Mouse (Mus musculus) stomach, postnatal 0 days (tissue): Measurements from ENCODE around the gene Slc4a10. TPM values are rescaled to one million over a fixed set of nuclear protein-coding genes. Genes with fewer than 3 reads are reported as not detected.
A peak's percentile ranks its signal among the peaks of the same experiment; 100 is the strongest.

Experiments used
- ATAC-seq: fragments of 200-750 bp; cut with Nextera tagmentation; 2 replicates; pipeline ENCODE4 v1.8.0; 2017; ENCODE audit not compliant: low FRiP score, low TSS enrichment
- DNase-seq: peaks from one replicate; pipeline ENCODE4 v3.0.0-alpha.2; 2016; ENCODE audit warnings: low spot score
- H3K27ac ChIP-seq: fragments of 300-500 bp; sonication (generic); replicated peaks from 2 replicates; pipeline ENCODE4 v1.5.1; 2014; ENCODE audit warnings: mild to moderate bottlenecking, control low read depth
- H3K27me3 ChIP-seq: fragments of 300-500 bp; sonication (generic); 2 replicates; pipeline ENCODE4 v1.6.1; 2014; ENCODE audit warnings: low read length; ENCODE audit not compliant: control insufficient read depth, insufficient read depth
- H3K36me3 ChIP-seq: fragments of 300-500 bp; sonication (generic); 2 replicates; pipeline ENCODE4 v1.6.1; 2014; ENCODE audit warnings: low read length, mixed read lengths; ENCODE audit not compliant: control insufficient read depth, insufficient read depth
- H3K4me1 ChIP-seq: fragments of 300-500 bp; sonication (generic); replicated peaks from 2 replicates; pipeline ENCODE4 v1.6.1; 2014; ENCODE audit warnings: antibody characterized with exemption; ENCODE audit not compliant: control insufficient read depth, insufficient read depth
- H3K4me2 ChIP-seq: fragments of 300-500 bp; sonication (generic); replicated peaks from 2 replicates; pipeline ENCODE4 v1.6.1; 2014; ENCODE audit warnings: low read depth, mild to moderate bottlenecking, control low read depth, moderate library complexity
- H3K4me3 ChIP-seq: fragments of 300-500 bp; sonication (generic); 2 replicates; pipeline ENCODE4 v1.5.1; 2014; ENCODE audit warnings: low read depth, low read length, control low read depth
- H3K9ac ChIP-seq: fragments of 300-500 bp; sonication (generic); 2 replicates; pipeline ENCODE4 v1.6.1; 2014; ENCODE audit warnings: mild to moderate bottlenecking, low read length, control low read depth, mixed read lengths
- H3K9me3 ChIP-seq: fragments of 300-500 bp; sonication (generic); 2 replicates; pipeline ENCODE4 v1.6.1; 2016; ENCODE audit warnings: low read length; ENCODE audit not compliant: control insufficient read depth
- CTCF ChIP-seq: IDR thresholded peaks from 2 replicates; pipeline ENCODE4 v1.5.1; 2016; ENCODE audit warnings: antibody characterized with exemption, low read depth, mild to moderate bottlenecking, moderate library complexity
- EP300 ChIP-seq: optimal IDR thresholded peaks from 2 replicates; pipeline ENCODE3; 2016; ENCODE audit warnings: antibody characterized with exemption
- WGBS: fragments of 180-500 bp; shearing (Covaris S2); extraction: QIAGEN DNeasy Blood & Tissue Kit; methylation state at CpG from one replicate; pipeline ENCODE4 v1.1.7; 2014; 5-methylcytosine and 5-hydroxymethylcytosine counted together
- polyA plus RNA-seq: library from polyadenylated mRNA; unstranded; fragments of >200 nt; fragmentation: Nextera tagmentation; extraction: Ambion mirVana; gene quantifications from 2 replicates; pipeline ENCODE4 v1.2.1, GENCODE M21; 2015

Slc4a10 gene
- polyA plus RNA-seq, 1 experiment from 2014 or later = 0.16 TPM

GRCm38 (mm10) chr2:62341734-62342128, 295.5 kb downstream of the Slc4a10 start:
- H3K4me2 ChIP-seq = no peak overlapping the region
- no peak for TF ChIP-seq EP300
- no peak for TF ChIP-seq CTCF
- no peaks in the 10 kb centered on the region for H3K4me1 ChIP-seq
- H3K9me3 ChIP-seq = no peaks in the 10 kb centered on the region
- no peak overlapping the region for H3K4me3 ChIP-seq
- WGBS = 66% methylated on average over 14 of the region's 14 CpGs
- no peak overlapping the region for H3K27ac ChIP-seq
- ATAC-seq (no peak), DNase-seq (no peak)
- H3K36me3 ChIP-seq = no peaks in the 10 kb centered on the region
- no peaks in the 10 kb centered on the region for H3K27me3 ChIP-seq
- H3K9ac ChIP-seq = no peak overlapping the region

- Histone ChIP-seq H3K9ac (no peak overlapping the region), H3K27ac (no peak overlapping the region), H3K36me3 (no peaks in the 10 kb centered on the region), H3K4me3 (no peak overlapping the region), H3K27me3 (no peaks in the 10 kb centered on the region), H3K4me1 (no peaks in the 10 kb centered on the region), H3K4me2 (no peak overlapping the region), H3K9me3 (no peaks in the 10 kb centered on the region)
- WGBS = 43% methylated on average over 6 of the region's 6 CpGs
- TF ChIP-seq EP300 (no peak), CTCF (no peak)
- no peak for DNase-seq
- ATAC-seq = no peak
Measured at GRCm38 (mm10) chr2:62344367-62344766, 298.1 kb downstream of the Slc4a10 start.

GRCm38 (mm10) chr2:62346771-62347170, 300.5 kb downstream of the Slc4a10 start:
- Histone ChIP-seq H3K9ac (no peak overlapping the region), H3K36me3 (no peaks in the 10 kb centered on the region), H3K4me2 (no peak overlapping the region), H3K9me3 (no peaks in the 10 kb centered on the region), H3K27ac (no peak overlapping the region), H3K4me3 (no peak overlapping the region), H3K27me3 (no peaks in the 10 kb centered on the region), H3K4me1 (no peaks in the 10 kb centered on the region)
- DNase-seq = no peak
- no peak for ATAC-seq
- WGBS = 25% methylated on average over 1 of the region's 1 CpGs
- TF ChIP-seq EP300 (no peak), CTCF (peak; percentile 62)

GRCm38 (mm10) chr2:62347762-62348161, 301.5 kb downstream of the Slc4a10 start:
- Histone ChIP-seq H3K27me3 (no peaks in the 10 kb centered on the region), H3K9ac (no peak overlapping the region), H3K9me3 (no peaks in the 10 kb centered on the region), H3K36me3 (no peaks in the 10 kb centered on the region), H3K4me1 (no peaks in the 10 kb centered on the region), H3K4me3 (no peak overlapping the region), H3K4me2 (no peak overlapping the region), H3K27ac (no peak overlapping the region)
- 91% methylated on average over 9 of the region's 9 CpGs for WGBS
- TF ChIP-seq EP300 (no peak), CTCF (no peak)
- DNase-seq (no peak), ATAC-seq (no peak)

GRCm38 (mm10) chr2:62352035-62352434, 305.8 kb downstream of the Slc4a10 start:
- Histone ChIP-seq H3K4me1 (no peaks in the 10 kb centered on the region), H3K4me3 (no peak overlapping the region), H3K9me3 (no peaks in the 10 kb centered on the region), H3K36me3 (no peaks in the 10 kb centered on the region), H3K9ac (no peak overlapping the region), H3K27me3 (no peaks in the 10 kb centered on the region), H3K27ac (no peak overlapping the region), H3K4me2 (no peak overlapping the region)
- TF ChIP-seq EP300 = no peak
- TF ChIP-seq CTCF = no peak
- 65% methylated on average over 3 of the region's 3 CpGs for WGBS
- ATAC-seq (no peak), DNase-seq (no peak)

GRCm38 (mm10) chr2:62355766-62356165, 309.5 kb downstream of the Slc4a10 start:
- H3K27me3 ChIP-seq = no peaks in the 10 kb centered on the region
- H3K9ac ChIP-seq = no peak overlapping the region
- H3K9me3 ChIP-seq = no peaks in the 10 kb centered on the region
- no peak for DNase-seq
- H3K27ac ChIP-seq = no peak overlapping the region
- no peaks in the 10 kb centered on the region for H3K4me1 ChIP-seq
- H3K4me2 ChIP-seq = no peak overlapping the region
- TF ChIP-seq CTCF = no peak
- no peak for TF ChIP-seq EP300
- WGBS = 74% methylated on average over 6 of the region's 6 CpGs
- H3K36me3 ChIP-seq = no peaks in the 10 kb centered on the region
- no peak overlapping the region for H3K4me3 ChIP-seq
- ATAC-seq = no peak

- 78% methylated on average over 14 of the region's 14 CpGs for WGBS
- H3K36me3 ChIP-seq = no peaks in the 10 kb centered on the region
- H3K27me3 ChIP-seq = no peaks in the 10 kb centered on the region
- H3K4me2 ChIP-seq = no peak overlapping the region
- no peaks in the 10 kb centered on the region for H3K9me3 ChIP-seq
- H3K27ac ChIP-seq = no peak overlapping the region
- TF ChIP-seq EP300 (no peak), CTCF (no peak)
- no peak overlapping the region for H3K9ac ChIP-seq
- no peak for DNase-seq
- no peak overlapping the region for H3K4me3 ChIP-seq
- ATAC-seq = no peak
- no peaks in the 10 kb centered on the region for H3K4me1 ChIP-seq
Measured at GRCm38 (mm10) chr2:62356606-62357005, 310.3 kb downstream of the Slc4a10 start.
